Mouse (Mus musculus): ENCODE results near the gene Morn2. TPM values are rescaled to one million over a fixed set of nuclear protein-coding genes. Genes with fewer than 3 reads are reported as not detected.

Morn2 gene
- 0.82 and 1.5 TPM in 2 replicates for polyA plus RNA-seq (2012; ENCODE audit: low replicate concordance)

GRCm38 (mm10) chr17:80290074-80290657 is at the start of gene Morn2, which contains the start of gene Dhx57:
Morn2 (plus strand) TSS chr17:80290203.
Dhx57 (minus strand) TSS chr17:80290476.

GRCm38 (mm10) chr17:80307251-80307650 is 17.2 kb downstream of the Morn2 start, which contains the start of gene Arhgef33:
Arhgef33 (plus strand) TSS chr17:80307407.

Other genes starting within 250 kb of the Morn2 start
- 40.5 and 49.8 TPM in 2 replicates for gene Hnrnpll, start 227.9 kb upstream of the Morn2 start, polyA plus RNA-seq (2012; ENCODE audit: low replicate concordance)
- gene Galm, start 162.7 kb upstream of the Morn2 start, polyA plus RNA-seq (2012; ENCODE audit: low replicate concordance), result 0.28 TPM in 1 of 2 replicates, not detected in the other
- 3.3 and 125 TPM in 2 replicates for gene Srsf7, start 82.9 kb upstream of the Morn2 start, polyA plus RNA-seq (2012; ENCODE audit: low replicate concordance)
- gene Ttc39d, start 82.7 kb upstream of the Morn2 start, polyA plus RNA-seq (2012; ENCODE audit: low replicate concordance), result 0.07 TPM in 1 of 2 replicates, not detected in the other
- 0.47 and 0.94 TPM in 2 replicates for gene Gemin6, start 65.8 kb upstream of the Morn2 start, polyA plus RNA-seq (2012; ENCODE audit: low replicate concordance)
- 4.3 and 5.9 TPM in 2 replicates for gene Dhx57, start 273 bp downstream of the Morn2 start, polyA plus RNA-seq (2012; ENCODE audit: low replicate concordance)
- gene Arhgef33, start 17.2 kb downstream of the Morn2 start, polyA plus RNA-seq (2012; ENCODE audit: low replicate concordance), result 0.11 and 0.24 TPM in 2 replicates
- gene Gm10190, start 83.3 kb downstream of the Morn2 start, polyA plus RNA-seq (2012; ENCODE audit: low replicate concordance), result not detected in 2 replicates
- 3.2 and 4.6 TPM in 2 replicates for gene Sos1, start 190.2 kb downstream of the Morn2 start, polyA plus RNA-seq (2012; ENCODE audit: low replicate concordance)

Data from leukemia stem cell, adult 10-12 weeks (primary cell).